Mouse (Mus musculus) thymus, adult 2 months (tissue): ENCODE data around the gene Ctnnbl1. TPM values are rescaled to one million over a fixed set of nuclear protein-coding genes. Genes with fewer than 3 reads are reported as not detected.

Experiments used
- DNase-seq: peaks from one replicate; pipeline ENCODE4 v3.0.0; 2021
- H3K27ac ChIP-seq: fragments of 200-500 bp; 2 replicates; pipeline ENCODE4 v1.5.1; 2012; ENCODE audit warnings: low read length, control low read depth; ENCODE audit not compliant: control insufficient read depth, insufficient read depth
- H3K27me3 ChIP-seq: fragments of 200-500 bp; 2 replicates; pipeline ENCODE4 v1.6.1; 2012; ENCODE audit warnings: mild to moderate bottlenecking, low read length, moderate library complexity, mixed read lengths; ENCODE audit not compliant: control insufficient read depth, insufficient read depth
- H3K36me3 ChIP-seq: fragments of 200-500 bp; 2 replicates; pipeline ENCODE4 v1.6.1; 2012; ENCODE audit warnings: mild to moderate bottlenecking, low read length, moderate library complexity; ENCODE audit not compliant: control insufficient read depth, insufficient read depth
- H3K4me1 ChIP-seq: fragments of 200-500 bp; replicated peaks from 2 replicates; pipeline ENCODE4 v1.6.1; 2012; ENCODE audit warnings: low read length; ENCODE audit not compliant: control insufficient read depth, insufficient read depth
- H3K4me3 ChIP-seq: fragments of 200-500 bp; 2 replicates; pipeline ENCODE4 v1.5.1; 2012; ENCODE audit warnings: mild to moderate bottlenecking, low read length, control low read depth, moderate library complexity; ENCODE audit not compliant: control insufficient read depth, insufficient read depth
- CTCF ChIP-seq: fragments of 200-500 bp; IDR thresholded peaks from 2 replicates; pipeline ENCODE4 v1.5.1; 2012; ENCODE audit warnings: mild to moderate bottlenecking, control low read depth, low read length, moderate library complexity, borderline replicate concordance; ENCODE audit not compliant: control insufficient read depth, poor library complexity, insufficient read depth; ENCODE audit errors: extremely low read depth
- POLR2A ChIP-seq: fragments of 200-500 bp; IDR thresholded peaks from 2 replicates; pipeline ENCODE4 v1.6.1; 2012; ENCODE audit warnings: mild to moderate bottlenecking, low read length, control low read depth, moderate library complexity; ENCODE audit not compliant: control insufficient read depth, poor library complexity, insufficient read depth; ENCODE audit errors: extremely low read depth
- WGBS: fragments of 180-500 bp; shearing (Covaris S2); methylation state at CpG from one replicate; pipeline ENCODE4 v1.1.7; 2018; 5-methylcytosine and 5-hydroxymethylcytosine counted together
- polyA plus RNA-seq: library from polyadenylated mRNA; depleted of rRNA; stranded (reverse); fragments of >200 nt; gene quantifications from 2 replicates; pipeline ENCODE4 v1.2.3, GENCODE M21; 2012

Ctnnbl1 gene
- polyA plus RNA-seq, 1 experiment = 68.5 TPM

GRCm38 (mm10) chr2:157918529-157918928, 181.3 kb downstream of the Ctnnbl1 start:
- no peaks in the 10 kb centered on the region; the same call in 1 of the 2 replicates for H3K27me3 ChIP-seq

GRCm38 (mm10) chr2:157921551-157921950, 184.3 kb downstream of the Ctnnbl1 start:
- no peak overlapping the region for H3K27ac ChIP-seq
- WGBS = 81% methylated on average over 7 of the region's 7 CpGs
- no peaks in the 10 kb centered on the region for H3K36me3 ChIP-seq
- no peak for DNase-seq
- TF ChIP-seq POLR2A = no peak
- no peak for TF ChIP-seq CTCF
- no peak overlapping the region for H3K4me3 ChIP-seq
- H3K27me3 ChIP-seq = no peaks in the 10 kb centered on the region
- no peaks in the 10 kb centered on the region for H3K4me1 ChIP-seq

More at GRCm38 (mm10) chr2:157918529-157918928, 181.3 kb downstream of the Ctnnbl1 start:
- DNase-seq = no peak
- TF ChIP-seq POLR2A = no peak
- no peak for TF ChIP-seq CTCF
- Histone ChIP-seq H3K36me3 (no peaks in the 10 kb centered on the region), H3K4me3 (no peak overlapping the region), H3K4me1 (no peaks in the 10 kb centered on the region), H3K27ac (no peak overlapping the region)
- WGBS = 24% methylated on average over 10 of the region's 10 CpGs

- Histone ChIP-seq H3K27me3 (no peaks in the 10 kb centered on the region), H3K4me1 (no peaks in the 10 kb centered on the region), H3K27ac (no peak overlapping the region), H3K4me3 (no peak overlapping the region), H3K36me3 (no peaks in the 10 kb centered on the region)
- TF ChIP-seq CTCF = no peak
- no peak for TF ChIP-seq POLR2A
- no peak for DNase-seq
- WGBS = 6% methylated on average over 7 of the region's 7 CpGs
These were observed 186.2 kb downstream of the Ctnnbl1 start for GRCm38 (mm10) chr2:157923406-157923805.

- Histone ChIP-seq H3K27ac (no peak overlapping the region), H3K27me3 (no peaks in the 10 kb centered on the region), H3K36me3 (no peaks in the 10 kb centered on the region), H3K4me3 (no peak overlapping the region), H3K4me1 (no peaks in the 10 kb centered on the region)
- 79% methylated on average over 5 of the region's 5 CpGs for WGBS
- no peak for DNase-seq
- TF ChIP-seq CTCF (no peak), POLR2A (no peak)
These were observed 187.3 kb downstream of the Ctnnbl1 start for GRCm38 (mm10) chr2:157924504-157924903.

GRCm38 (mm10) chr2:157926502-157926901, 189.3 kb downstream of the Ctnnbl1 start:
- Histone ChIP-seq H3K27ac (no peak overlapping the region), H3K4me1 (no peaks in the 10 kb centered on the region), H3K27me3 (no peaks in the 10 kb centered on the region), H3K4me3 (no peak overlapping the region), H3K36me3 (no peaks in the 10 kb centered on the region)
- DNase-seq = no peak
- no peak for TF ChIP-seq CTCF
- TF ChIP-seq POLR2A = no peak
- 78% methylated on average over 7 of the region's 7 CpGs for WGBS

GRCm38 (mm10) chr2:157926927-157927326, 189.7 kb downstream of the Ctnnbl1 start:
- DNase-seq = no peak
- H3K27me3 ChIP-seq = no peaks in the 10 kb centered on the region
- WGBS = 85% methylated on average over 3 of the region's 3 CpGs
- TF ChIP-seq CTCF = no peak
- no peaks in the 10 kb centered on the region for H3K4me1 ChIP-seq
- H3K4me3 ChIP-seq = no peak overlapping the region
- H3K36me3 ChIP-seq = no peaks in the 10 kb centered on the region
- no peak overlapping the region for H3K27ac ChIP-seq

GRCm38 (mm10) chr2:157927397-157927796, 190.2 kb downstream of the Ctnnbl1 start:
- no peak for TF ChIP-seq CTCF
- 65% methylated on average over 20 of the region's 20 CpGs for WGBS
- no peak for DNase-seq

GRCm38 (mm10) chr2:157927815-157928214, 190.6 kb downstream of the Ctnnbl1 start:
- DNase-seq = no peak
- no peaks in the 10 kb centered on the region for H3K36me3 ChIP-seq
- WGBS = 39% methylated on average over 2 of the region's 2 CpGs
- no peaks in the 10 kb centered on the region for H3K4me1 ChIP-seq
- H3K27ac ChIP-seq = no peak overlapping the region
- no peak overlapping the region for H3K4me3 ChIP-seq
- TF ChIP-seq POLR2A (no peak), CTCF (no peak)
- no peaks in the 10 kb centered on the region for H3K27me3 ChIP-seq

More at GRCm38 (mm10) chr2:157927397-157927796, 190.2 kb downstream of the Ctnnbl1 start:
- Histone ChIP-seq H3K4me3 (no peak overlapping the region), H3K36me3 (no peaks in the 10 kb centered on the region), H3K4me1 (no peaks in the 10 kb centered on the region), H3K27me3 (no peaks in the 10 kb centered on the region), H3K27ac (no peak overlapping the region)
